In the genomic region with DNA sequence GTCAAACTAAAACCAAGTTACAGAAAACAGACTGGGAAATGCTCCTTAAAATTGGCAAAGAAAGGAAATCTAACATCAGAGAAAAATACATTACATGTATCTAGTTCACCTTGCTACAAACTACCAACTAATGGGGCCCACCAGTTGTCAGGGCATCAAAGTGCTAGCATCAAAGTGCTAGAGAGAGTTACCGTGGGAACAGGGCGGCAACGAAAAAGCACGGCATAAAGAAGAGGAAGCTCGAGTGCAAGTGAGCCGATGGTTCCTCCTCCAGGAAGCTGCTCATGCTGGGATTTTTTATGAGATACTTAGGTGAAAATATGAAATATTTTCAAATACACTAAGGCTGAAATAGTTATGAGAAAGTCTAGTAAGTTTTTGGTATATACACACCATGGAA, we compare ENCODE assay signal across 30 mouse cellular contexts. TPM values are rescaled to one million over a fixed set of nuclear protein-coding genes. Genes with fewer than 3 reads are reported as not detected.
A peak's percentile ranks its signal among the peaks of the same experiment; 100 is the strongest.
DNase-seq lines count a peak whose midpoint lies in the region; ATAC-seq lines count a peak whose summit lies in the region.
"Had no signal": no experiment of that assay in that cellular context is flagged by ENCODE, and none has a peak within 500 bp of the region (broad histone marks: within the 10 kb centered on the region; RNA-seq: fewer than 3 reads in every experiment).

No protein-coding gene starts in this region.

- H3K36me3 ChIP-seq in intestine, embryonic 14.5 days (ENCODE audit: control insufficient read depth, insufficient read depth, low read length), result no peaks in the 10 kb centered on the region
- no peaks in the 10 kb centered on the region for H3K36me3 ChIP-seq in intestine, embryonic 16.5 days (ENCODE audit: control insufficient read depth, insufficient read depth, low read length)
- H3K36me3 ChIP-seq: hindbrain, embryonic 10.5 days; hindbrain, embryonic 15.5 days; intestine, embryonic 15.5 days; neural tube, embryonic 12.5 days had no signal

- no peaks in the 10 kb centered on the region for H3K9me3 ChIP-seq in intestine, embryonic 14.5 days (ENCODE audit: control insufficient read depth, low read length)
- no peaks in the 10 kb centered on the region for H3K9me3 ChIP-seq in intestine, embryonic 16.5 days (ENCODE audit: control insufficient read depth, low read length)
- H3K9me3 ChIP-seq: hindbrain, embryonic 10.5 days; hindbrain, embryonic 15.5 days; intestine, embryonic 15.5 days; neural tube, embryonic 12.5 days had no signal

- no peak overlapping the region for H3K4me3 ChIP-seq in intestine, embryonic 14.5 days (ENCODE audit: low read depth, low read length)
- H3K4me3 ChIP-seq in intestine, embryonic 16.5 days (ENCODE audit: low read length), result no peak overlapping the region
- H3K4me3 ChIP-seq: erythroblast, embryonic 14.5 days; hindbrain, embryonic 10.5 days; hindbrain, embryonic 15.5 days; intestine, embryonic 15.5 days; neural tube, embryonic 12.5 days had no signal

- no peaks in the 10 kb centered on the region for H3K4me1 ChIP-seq in intestine, embryonic 14.5 days (replicated peaks; ENCODE audit: control insufficient read depth, insufficient read depth, low read length)
- H3K4me1 ChIP-seq in intestine, embryonic 16.5 days (ENCODE audit: control insufficient read depth, insufficient read depth, low read length), result no peaks in the 10 kb centered on the region
- H3K4me1 ChIP-seq: hindbrain, embryonic 10.5 days; hindbrain, embryonic 15.5 days; intestine, embryonic 15.5 days; neural tube, embryonic 12.5 days had no signal

- peak; percentile 38 for DNase-seq in intestine, embryonic 14.5 days (ENCODE audit: low spot score)
- peak; percentile 52 for DNase-seq in thymus, postnatal 14 days
- no peak for DNase-seq in gastrocnemius, adult 18-20 months (ENCODE audit: low spot score)
- no peak for DNase-seq in adrenal gland, adult 2 months
- DNase-seq: adrenal gland, postnatal 14 days; cerebellum, adult 11-12 months; cerebellum, adult 9-11 months; gastrocnemius, postnatal 10 days; heart, postnatal 14 days; kidney, adult 8-10 months; liver; lung, adult 2 months; lung, postnatal 10 days; right cerebral cortex, postnatal 14 days had no signal

- no peak overlapping the region for H3K9ac ChIP-seq in intestine, embryonic 14.5 days (ENCODE audit: low read length)
- no peak overlapping the region for H3K9ac ChIP-seq in intestine, embryonic 16.5 days (ENCODE audit: low read depth, low read length)
- H3K9ac ChIP-seq: hindbrain, embryonic 15.5 days; intestine, embryonic 15.5 days; liver, embryonic 14.5 days; neural tube, embryonic 12.5 days had no signal

- no peak overlapping the region for H3K4me2 ChIP-seq in intestine, embryonic 14.5 days (ENCODE audit: low read length)
- H3K4me2 ChIP-seq in intestine, embryonic 16.5 days (ENCODE audit: low read depth, low read length), result no peak overlapping the region
- H3K4me2 ChIP-seq: hindbrain, embryonic 15.5 days; intestine, embryonic 15.5 days; neural tube, embryonic 12.5 days had no signal

- H3K27me3 ChIP-seq in intestine, embryonic 14.5 days (replicated peaks; ENCODE audit: control insufficient read depth, insufficient read depth, low read length), result no peaks in the 10 kb centered on the region
- no peaks in the 10 kb centered on the region for H3K27me3 ChIP-seq in intestine, embryonic 16.5 days (replicated peaks; ENCODE audit: control insufficient read depth, insufficient read depth, low read length)
- H3K27me3 ChIP-seq: hindbrain, embryonic 15.5 days; intestine, embryonic 15.5 days; neural tube, embryonic 12.5 days had no signal

- WGBS in intestine, embryonic 14.5 days, result 44% methylated on average over 6 of the region's 6 CpGs
- WGBS in intestine, embryonic 16.5 days, result 56% methylated on average over 6 of the region's 6 CpGs

- H3K27ac ChIP-seq in intestine, embryonic 14.5 days (ENCODE audit: low read depth), result no peak overlapping the region
- no peak overlapping the region for H3K27ac ChIP-seq in intestine, embryonic 16.5 days (ENCODE audit: low read length)
- H3K27ac ChIP-seq: hindbrain, embryonic 10.5 days; hindbrain, embryonic 15.5 days; intestine, embryonic 15.5 days; kidney, postnatal 0 days; liver, embryonic 14.5 days; macrophage; neural tube, embryonic 12.5 days had no signal

- ATAC-seq in intestine, embryonic 14.5 days (replicated peaks; ENCODE audit: low FRiP score, low TSS enrichment, low read depth), result no peak
- no peak for ATAC-seq in intestine, embryonic 16.5 days
- ATAC-seq in CD4-positive, CD25-positive, alpha-beta regulatory T cell, adult 4 months, result peak; percentile 54
- ATAC-seq in inflammation-experienced regulatory T-cells, adult 6 months, result peak; percentile 46
- no peak for ATAC-seq in megakaryocyte progenitor cell, adult 5-6 weeks (replicated peaks; ENCODE audit: poor library complexity)
- ATAC-seq: forebrain, embryonic 16.5 days; intestine, embryonic 15.5 days; midbrain, embryonic 16.5 days had no signal

RNA-seq across cellular contexts. Expression of a gene that starts 47.6 kb away (rescaled TPM):
- 0.12 and 0.26 TPM in 2 replicates for polyA plus RNA-seq in intestine, embryonic 14.5 days (2014; fragmentation: Nextera tagmentation; extraction: Ambion mirVana)
- polyA plus RNA-seq in intestine, embryonic 16.5 days (2015; fragmentation: Nextera tagmentation; extraction: Ambion mirVana), result 0.16 TPM in 2 replicates
- polyA plus RNA-seq in CD4-positive, CD25-positive, alpha-beta regulatory T cell, adult 4 months (2017; shearing (Covaris generic)), result under 1 TPM; 0.17 to 0.20 TPM
- under 1 TPM; 0.20 to 0.70 (median 0.70) TPM for polyA plus RNA-seq in inflammation-experienced regulatory T-cells, adult 6 months (2017; shearing (Covaris generic))
- not detected for total RNA-seq in gastrocnemius, adult 18-20 months (2021)
- total RNA-seq in megakaryocyte progenitor cell, adult 5-6 weeks (2015), result not detected in 2 replicates
- total RNA-seq in megakaryocyte progenitor cell, adult 5-6 weeks (2017), result not detected in 2 replicates
- total RNA-seq in adrenal gland, adult 2 months (2021), result under 1 TPM; 0.09 to 0.24 TPM
- 0.10 TPM in 1 of 2 replicates, not detected in the other for polyA plus RNA-seq in adrenal gland, adult 2 months (2012; rRNA removed)
- polyA plus RNA-seq: C2C12; macrophage; small intestine, adult 2 months had no signal

Comparison
In these comparisons a context has a peak if more than half of its experiments do, and no peak if none do; other contexts are left out.
1. ATAC-seq: peak in CD4-positive, CD25-positive, alpha-beta regulatory T cell, adult 4 months (single experiment) and inflammation-experienced regulatory T-cells, adult 6 months (single experiment); none in intestine, embryonic 14.5 days (single experiment), intestine, embryonic 16.5 days (single experiment) and megakaryocyte progenitor cell, adult 5-6 weeks (single experiment).
2. DNase-seq: peak in intestine, embryonic 14.5 days (single experiment) and thymus, postnatal 14 days (single experiment); none in gastrocnemius, adult 18-20 months (single experiment) and adrenal gland, adult 2 months (single experiment).